Mouse (Mus musculus): ENCODE measurements around the gene Bag5. TPM values are rescaled to one million over a fixed set of nuclear protein-coding genes. Genes with fewer than 3 reads are reported as not detected.

The Bag5 gene
- polyA plus RNA-seq (2012; rRNA removed) = 30.4 and 32.8 TPM in 2 replicates

GRCm38 (mm10) chr12:111713004-111713651, at the start of gene Bag5, which contains the start of gene Apopt1:
Gene Bag5, minus strand, starts transcription at chr12:111713257.
Gene Apopt1, plus strand, starts transcription at chr12:111713261.
- DNase-seq (ENCODE audit: low spot score) = peak; percentile 88

GRCm38 (mm10) chr12:111760306-111760908, 47.4 kb upstream of the Bag5 start:
- DNase-seq (ENCODE audit: low spot score) = no peak

GRCm38 (mm10) chr12:111759176-111760061, 46.4 kb upstream of the Bag5 start:
- peak; percentile 38 for DNase-seq (ENCODE audit: low spot score)

- peak; percentile 83 for DNase-seq (ENCODE audit: low spot score)
These were observed 45.5 kb upstream of the Bag5 start, which contains the start of gene Klc1 for GRCm38 (mm10) chr12:111758381-111759175. Gene Klc1, plus strand, starts transcription at chr12:111758849.

- DNase-seq (ENCODE audit: low spot score) = no peak
These were observed 44.7 kb upstream of the Bag5 start for GRCm38 (mm10) chr12:111757561-111758325.

- DNase-seq (ENCODE audit: low spot score) = no peak
These were observed 43.6 kb upstream of the Bag5 start for GRCm38 (mm10) chr12:111756698-111757082.

GRCm38 (mm10) chr12:111756082-111756697, 43.1 kb upstream of the Bag5 start:
- DNase-seq (ENCODE audit: low spot score) = no peak

- DNase-seq (ENCODE audit: low spot score) = no peak
These were observed 42.2 kb upstream of the Bag5 start for GRCm38 (mm10) chr12:111755231-111755630.

- no peak for DNase-seq (ENCODE audit: low spot score)
These were observed 41.7 kb upstream of the Bag5 start for GRCm38 (mm10) chr12:111754710-111755109.

GRCm38 (mm10) chr12:111753347-111753746, 40.3 kb upstream of the Bag5 start:
- no peak for DNase-seq (ENCODE audit: low spot score)

GRCm38 (mm10) chr12:111752491-111752890, 39.4 kb upstream of the Bag5 start:
- no peak for DNase-seq (ENCODE audit: low spot score)

- no peak for DNase-seq (ENCODE audit: low spot score)
These were observed 37.7 kb upstream of the Bag5 start for GRCm38 (mm10) chr12:111750739-111751138.

- no peak for DNase-seq (ENCODE audit: low spot score)
These were observed 34.4 kb upstream of the Bag5 start for GRCm38 (mm10) chr12:111747421-111747820.

- DNase-seq (ENCODE audit: low spot score) = no peak
These were observed 33.0 kb upstream of the Bag5 start for GRCm38 (mm10) chr12:111746091-111746490.

- no peak for DNase-seq (ENCODE audit: low spot score)
These were observed 32.2 kb upstream of the Bag5 start for GRCm38 (mm10) chr12:111745274-111745673.

GRCm38 (mm10) chr12:111743981-111744423, 30.9 kb upstream of the Bag5 start:
- DNase-seq (ENCODE audit: low spot score) = no peak

GRCm38 (mm10) chr12:111743419-111743818, 30.4 kb upstream of the Bag5 start:
- no peak for DNase-seq (ENCODE audit: low spot score)

GRCm38 (mm10) chr12:111741338-111741737, 28.3 kb upstream of the Bag5 start:
- no peak for DNase-seq (ENCODE audit: low spot score)

GRCm38 (mm10) chr12:111738754-111739153, 25.7 kb upstream of the Bag5 start:
- no peak for DNase-seq (ENCODE audit: low spot score)

- no peak for DNase-seq (ENCODE audit: low spot score)
These were observed 24.3 kb upstream of the Bag5 start for GRCm38 (mm10) chr12:111737370-111737769.
